Mouse (Mus musculus) liver, embryonic 12.5 days (tissue): Measurements from ENCODE around the gene Lhfpl2. TPM values are rescaled to one million over a fixed set of nuclear protein-coding genes. Genes with fewer than 3 reads are reported as not detected.

Experiments
- ATAC-seq: fragments of 200-750 bp; cut with Nextera tagmentation; 2 replicates; pipeline ENCODE4 v1.8.0; 2017; ENCODE audit warnings: moderate number of reproducible peaks, mild to moderate bottlenecking, moderate library complexity
- H3K27ac ChIP-seq: fragments of 300-500 bp; sonication (generic); 2 replicates; pipeline ENCODE4 v1.5.1; 2016; ENCODE audit warnings: mild to moderate bottlenecking
- H3K27me3 ChIP-seq: fragments of 300-500 bp; sonication (generic); replicated peaks from 2 replicates; pipeline ENCODE4 v1.6.1; 2016; ENCODE audit warnings: mild to moderate bottlenecking, moderate library complexity
- H3K36me3 ChIP-seq: fragments of 300-500 bp; sonication (generic); 2 replicates; pipeline ENCODE4 v1.6.1; 2016; ENCODE audit warnings: mild to moderate bottlenecking, moderate library complexity
- H3K4me1 ChIP-seq: fragments of 300-500 bp; sonication (generic); 2 replicates; pipeline ENCODE4 v1.6.1; 2016
- H3K4me2 ChIP-seq: fragments of 300-500 bp; sonication (generic); 2 replicates; pipeline ENCODE4 v1.6.1; 2016; ENCODE audit warnings: mild to moderate bottlenecking, moderate library complexity
- H3K4me3 ChIP-seq: fragments of 300-500 bp; sonication (generic); 2 replicates; pipeline ENCODE4 v1.5.1; 2016; ENCODE audit warnings: mild to moderate bottlenecking, moderate library complexity
- H3K9ac ChIP-seq: fragments of 300-500 bp; sonication (generic); 2 replicates; pipeline ENCODE4 v1.6.1; 2016; ENCODE audit warnings: mild to moderate bottlenecking, moderate library complexity
- H3K9me3 ChIP-seq: fragments of 300-500 bp; sonication (generic); replicated peaks from 2 replicates; pipeline ENCODE4 v1.6.1; 2016; ENCODE audit warnings: mild to moderate bottlenecking, moderate library complexity
- WGBS: fragments of 180-500 bp; shearing (Covaris S2); methylation state at CpG from one replicate; pipeline ENCODE4 v1.1.7; 2016; ENCODE audit not compliant: insufficient replicate concordance; 5-methylcytosine and 5-hydroxymethylcytosine counted together
- polyA plus RNA-seq: library from polyadenylated mRNA; unstranded; fragments of >200 nt; fragmentation: Nextera tagmentation; extraction: Ambion mirVana; gene quantifications from 2 replicates; pipeline ENCODE4 v1.2.1, GENCODE M21; 2016

Gene Lhfpl2
- polyA plus RNA-seq, 1 experiment from 2014 or later: 7.1 TPM

- H3K27ac ChIP-seq: no peak overlapping the region
- H3K4me2 ChIP-seq: no peak overlapping the region
- peaks cover 10% of the 10 kb centered on the region; the same call in 1 of the 2 replicates for H3K4me1 ChIP-seq
- ATAC-seq: no peak
- H3K4me3 ChIP-seq: no peak overlapping the region
- WGBS: 65% methylated on average over 13 of the region's 13 CpGs
- no peaks in the 10 kb centered on the region for H3K27me3 ChIP-seq
- no peaks in the 10 kb centered on the region for H3K36me3 ChIP-seq
- no peaks in the 10 kb centered on the region for H3K9me3 ChIP-seq
- no peak overlapping the region for H3K9ac ChIP-seq
Observed at GRCm38 (mm10) chr13:94132187-94132995, 74.8 kb downstream of the Lhfpl2 start.

DNA sequence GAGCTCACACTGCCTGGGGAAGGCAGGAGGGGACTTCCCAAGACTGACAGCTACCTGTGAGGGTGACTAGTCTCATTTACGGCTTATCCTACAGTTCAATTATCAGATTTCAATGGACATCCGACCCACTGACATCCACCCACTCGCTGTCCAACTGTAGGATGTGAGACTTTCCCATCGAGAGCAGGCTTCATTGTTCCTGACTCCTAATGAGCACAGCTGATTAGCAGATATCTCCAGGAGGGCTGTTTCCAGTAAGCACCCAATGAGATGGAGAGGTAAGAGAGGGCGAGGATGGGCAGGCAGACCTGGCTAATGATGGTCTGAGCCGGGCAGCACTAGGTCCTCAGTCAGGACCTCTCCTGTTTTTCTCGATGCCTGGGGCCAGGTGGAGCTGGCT is 77.0 kb downstream of the Lhfpl2 start:
- 59% methylated on average over 7 of the region's 7 CpGs for WGBS
- Histone ChIP-seq H3K4me2 (no peak overlapping the region), H3K36me3 (no peaks in the 10 kb centered on the region), H3K9me3 (no peaks in the 10 kb centered on the region), H3K4me1 (peaks cover 13% of the 10 kb centered on the region; the same call in 1 of the 2 replicates), H3K4me3 (no peak overlapping the region), H3K9ac (no peak overlapping the region), H3K27ac (no peak overlapping the region), H3K27me3 (no peaks in the 10 kb centered on the region)
- ATAC-seq: no peak

GRCm38 (mm10) chr13:94135180-94135579 is 77.6 kb downstream of the Lhfpl2 start:
- H3K9ac ChIP-seq: no peak overlapping the region
- no peak overlapping the region for H3K27ac ChIP-seq
- no peak overlapping the region for H3K4me3 ChIP-seq
- H3K9me3 ChIP-seq: no peaks in the 10 kb centered on the region
- no peak overlapping the region for H3K4me2 ChIP-seq
- peaks cover 16% of the 10 kb centered on the region; the same call in 1 of the 2 replicates for H3K4me1 ChIP-seq
- 59% methylated on average over 7 of the region's 7 CpGs for WGBS
- H3K36me3 ChIP-seq: no peaks in the 10 kb centered on the region
- no peak for ATAC-seq
- no peaks in the 10 kb centered on the region for H3K27me3 ChIP-seq

GRCm38 (mm10) chr13:94139713-94140445 is 82.3 kb downstream of the Lhfpl2 start:
- ATAC-seq: no peak
- no peak overlapping the region for H3K27ac ChIP-seq
- H3K9me3 ChIP-seq: no peaks in the 10 kb centered on the region
- no peak overlapping the region for H3K4me2 ChIP-seq
- H3K4me3 ChIP-seq: no peak overlapping the region
- H3K36me3 ChIP-seq: no peaks in the 10 kb centered on the region
- no peaks in the 10 kb centered on the region for H3K27me3 ChIP-seq
- 64% methylated on average over 14 of the region's 14 CpGs for WGBS
- H3K4me1 ChIP-seq: peaks cover 24% of the 10 kb centered on the region; the same call in 1 of the 2 replicates
- H3K9ac ChIP-seq: no peak overlapping the region

GRCm38 (mm10) chr13:94140446-94140845 is 82.8 kb downstream of the Lhfpl2 start:
- H3K27ac ChIP-seq: no peak overlapping the region
- no peaks in the 10 kb centered on the region for H3K9me3 ChIP-seq
- no peak overlapping the region for H3K9ac ChIP-seq
- peaks cover 24% of the 10 kb centered on the region; the same call in 1 of the 2 replicates for H3K4me1 ChIP-seq
- ATAC-seq: no peak
- 71% methylated on average over 4 of the region's 4 CpGs for WGBS
- no peaks in the 10 kb centered on the region for H3K27me3 ChIP-seq
- no peaks in the 10 kb centered on the region for H3K36me3 ChIP-seq
- no peak overlapping the region for H3K4me3 ChIP-seq
- H3K4me2 ChIP-seq: no peak overlapping the region

DNA sequence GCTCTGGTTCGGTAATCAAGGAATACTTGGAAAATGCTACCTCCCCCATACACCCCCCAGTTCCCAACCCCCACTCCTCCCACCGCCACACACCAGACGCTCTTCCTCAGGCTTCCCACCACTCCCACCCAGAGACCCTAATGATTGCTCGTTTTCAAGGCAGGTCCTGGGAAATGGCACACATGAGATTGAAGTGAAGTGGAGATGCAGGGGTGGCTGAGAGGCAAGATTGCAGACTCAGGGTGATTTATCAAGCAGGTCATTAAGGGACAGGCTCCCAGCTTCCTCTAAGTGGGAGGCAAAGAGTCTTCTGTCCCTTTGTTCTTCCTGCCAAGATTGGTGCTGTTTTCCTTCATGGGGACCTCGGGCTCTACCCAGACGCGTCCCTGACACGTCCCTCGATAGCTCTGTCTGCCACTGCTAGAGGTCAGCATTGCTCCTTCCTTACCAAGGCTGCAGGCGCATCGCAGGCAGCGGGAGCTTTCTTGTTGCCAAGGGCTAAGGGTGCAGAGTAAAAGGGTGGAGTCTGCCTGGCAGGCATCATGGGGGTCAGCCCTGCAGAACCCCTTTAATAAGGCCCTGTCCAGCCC is 85.6 kb downstream of the Lhfpl2 start:
- Histone ChIP-seq H3K27me3 (no peaks in the 10 kb centered on the region), H3K36me3 (no peaks in the 10 kb centered on the region), H3K9me3 (no peaks in the 10 kb centered on the region), H3K9ac (no peak overlapping the region), H3K4me1 (0 out of 2 replicates have a peak, but pooled peaks cover 14% of the 10 kb centered on the region), H3K4me2 (no peak overlapping the region), H3K4me3 (no peak overlapping the region), H3K27ac (0 out of 2 replicates have a peak overlapping the region, but pooled peaks have one; percentile 3)
- WGBS: 27% methylated on average over 12 of the region's 12 CpGs
- peak; percentile 30; the same call in 1 of the 2 replicates for ATAC-seq

GRCm38 (mm10) chr13:94144451-94144850 is 86.9 kb downstream of the Lhfpl2 start:
- Histone ChIP-seq H3K4me3 (no peak overlapping the region), H3K36me3 (no peaks in the 10 kb centered on the region), H3K27ac (no peak overlapping the region), H3K27me3 (no peaks in the 10 kb centered on the region), H3K4me2 (no peak overlapping the region), H3K9ac (no peak overlapping the region), H3K4me1 (0 out of 2 replicates have a peak, but pooled peaks cover 13% of the 10 kb centered on the region), H3K9me3 (no peaks in the 10 kb centered on the region)
- WGBS: 65% methylated on average over 8 of the region's 8 CpGs
- ATAC-seq: no peak

GRCm38 (mm10) chr13:94147257-94147656 is 89.7 kb downstream of the Lhfpl2 start:
- Histone ChIP-seq H3K9me3 (no peaks in the 10 kb centered on the region), H3K27ac (no peak overlapping the region), H3K27me3 (no peaks in the 10 kb centered on the region), H3K4me1 (no peaks in the 10 kb centered on the region), H3K9ac (no peak overlapping the region), H3K4me3 (no peak overlapping the region), H3K36me3 (no peaks in the 10 kb centered on the region), H3K4me2 (no peak overlapping the region)
- ATAC-seq: no peak
- 27% methylated on average over 4 of the region's 4 CpGs for WGBS

- H3K4me2 ChIP-seq: no peak overlapping the region
- H3K27me3 ChIP-seq: no peaks in the 10 kb centered on the region
- H3K4me1 ChIP-seq: no peaks in the 10 kb centered on the region
- H3K36me3 ChIP-seq: no peaks in the 10 kb centered on the region
- no peak overlapping the region for H3K27ac ChIP-seq
- H3K9ac ChIP-seq: no peak overlapping the region
- no peak overlapping the region for H3K4me3 ChIP-seq
- no peaks in the 10 kb centered on the region for H3K9me3 ChIP-seq
- ATAC-seq: no peak
- WGBS: 52% methylated on average over 5 of the region's 5 CpGs
Observed at GRCm38 (mm10) chr13:94149006-94149405, 91.4 kb downstream of the Lhfpl2 start.

- no peaks in the 10 kb centered on the region for H3K9me3 ChIP-seq
- H3K9ac ChIP-seq: no peak overlapping the region
- no peak overlapping the region for H3K4me3 ChIP-seq
- no peak overlapping the region for H3K27ac ChIP-seq
- no peaks in the 10 kb centered on the region for H3K27me3 ChIP-seq
- no peak for ATAC-seq
- no peak overlapping the region for H3K4me2 ChIP-seq
- no peaks in the 10 kb centered on the region for H3K4me1 ChIP-seq
- no peaks in the 10 kb centered on the region for H3K36me3 ChIP-seq
- 77% methylated on average over 8 of the region's 8 CpGs for WGBS
Observed at GRCm38 (mm10) chr13:94149781-94150180, 92.2 kb downstream of the Lhfpl2 start.

- WGBS: 72% methylated on average over 4 of the region's 4 CpGs
- Histone ChIP-seq H3K4me1 (no peaks in the 10 kb centered on the region; the same call in 1 of the 2 replicates), H3K4me2 (no peak overlapping the region), H3K4me3 (no peak overlapping the region), H3K9me3 (no peaks in the 10 kb centered on the region), H3K27me3 (no peaks in the 10 kb centered on the region), H3K27ac (no peak overlapping the region), H3K9ac (no peak overlapping the region), H3K36me3 (no peaks in the 10 kb centered on the region)
- ATAC-seq: no peak
Observed at GRCm38 (mm10) chr13:94151308-94151707, 93.7 kb downstream of the Lhfpl2 start.

GRCm38 (mm10) chr13:94152836-94153235 is 95.2 kb downstream of the Lhfpl2 start:
- Histone ChIP-seq H3K27ac (no peak overlapping the region), H3K36me3 (no peaks in the 10 kb centered on the region), H3K9me3 (no peaks in the 10 kb centered on the region), H3K4me3 (no peak overlapping the region), H3K27me3 (no peaks in the 10 kb centered on the region), H3K9ac (no peak overlapping the region), H3K4me1 (no peaks in the 10 kb centered on the region; the same call in 1 of the 2 replicates), H3K4me2 (no peak overlapping the region)
- 86% methylated on average over 10 of the region's 10 CpGs for WGBS
- ATAC-seq: no peak
